Mouse (Mus musculus): ENCODE data around the gene Hesx1.

GRCm38 (mm10) chr14:27037513-27037912 is 43.3 kb downstream of the Hesx1 start:
- TF ChIP-seq CTCF (IDR thresholded peaks at IDR 0.05) = peak; percentile 22; the same call in 1 of the 2 replicates
- TF ChIP-seq EP300 (IDR thresholded peaks at IDR 0.05) = no peak

Measured in lung, postnatal 0 days (tissue).